Mouse (Mus musculus): ENCODE results near the gene Slc9a9. TPM values are rescaled to one million over a fixed set of nuclear protein-coding genes. Genes with fewer than 3 reads are reported as not detected.

Slc9a9 gene
- total and polyA plus RNA-seq, 3 experiments = 0.46 to 0.71 TPM; not detected in 1

DNA sequence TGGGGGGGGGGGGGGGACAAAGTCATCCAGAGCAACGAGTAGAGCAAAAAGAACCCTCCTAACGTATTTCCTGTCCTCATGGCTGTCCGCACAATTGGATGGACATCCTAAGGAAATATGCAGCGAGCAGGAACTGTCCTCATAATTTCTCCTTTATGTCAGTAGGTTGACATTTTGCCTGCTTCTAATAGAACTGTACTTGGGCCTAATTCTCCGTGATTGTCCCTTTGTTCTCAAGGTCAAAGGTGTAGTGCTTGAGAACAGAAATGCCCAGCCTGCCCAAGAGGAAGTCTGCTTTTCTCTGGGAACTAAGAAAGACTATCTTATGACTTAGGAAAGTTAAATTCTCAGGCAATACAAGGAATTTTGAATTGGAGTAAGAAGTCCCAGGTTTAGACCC, 514.7 kb downstream of the Slc9a9 start:
- Histone ChIP-seq H3K79me2 (ENCODE audit: control insufficient read depth, insufficient read depth, low read length, poor library complexity) (no peaks in the 10 kb centered on the region), H3K9me3 (replicated peaks; ENCODE audit: insufficient read depth, low read length) (no peaks in the 10 kb centered on the region), H3K4me1 (ENCODE audit: control insufficient read depth in 1 of 2, insufficient read depth in 2 of 2, low read length in 2 of 2) (no peaks in the 10 kb centered on the region), H3K36me3 (ENCODE audit: control insufficient read depth in 1 of 2, insufficient read depth in 2 of 2, low read length in 2 of 2) (no peaks in the 10 kb centered on the region), H3K27me3 (ENCODE audit: control insufficient read depth in 1 of 2, insufficient read depth in 2 of 2, low read length in 2 of 2) (no peaks in the 10 kb centered on the region), H3K4me3 (ENCODE audit: control insufficient read depth in 1 of 2, insufficient read depth in 1 of 2, low read depth in 2 of 2, low read length in 2 of 2) (no peak overlapping the region), H3K9ac (ENCODE audit: control insufficient read depth, low read depth, low read length, poor library complexity, severe bottlenecking) (no peak overlapping the region), H3K27ac (ENCODE audit: control insufficient read depth, low read depth, low read length) (no peak overlapping the region)
- TF ChIP-seq MEF2A (IDR thresholded peaks at IDR 0.05; ENCODE audit: extremely low read depth, insufficient replicate concordance, low read depth, low read length, poor library complexity, severe bottlenecking) (no peak), MYB (IDR thresholded peaks at IDR 0.05; ENCODE audit: low read depth, low read length) (no peak), GABPA (IDR thresholded peaks at IDR 0.05; ENCODE audit: low read depth, low read length) (no peak), ZMIZ1 (IDR thresholded peaks at IDR 0.05; ENCODE audit: low read depth, low read length) (no peak), MAX (IDR thresholded peaks at IDR 0.05; ENCODE audit: low read length) (no peak), NRF1 (IDR thresholded peaks at IDR 0.05; ENCODE audit: insufficient read depth, low read depth, low read length, poor library complexity, severe bottlenecking) (no peak), ZNF384 (IDR thresholded peaks at IDR 0.05; ENCODE audit: low read depth, low read length) (no peak), SMC3 (IDR thresholded peaks at IDR 0.05; ENCODE audit: low read depth, low read length) (no peak), CHD2 (IDR thresholded peaks at IDR 0.05; ENCODE audit: low read length) (no peak), POLR2AphosphoS2 (IDR thresholded peaks at IDR 0.05; ENCODE audit: low read length) (no peak), ZKSCAN1 (IDR thresholded peaks at IDR 0.05; ENCODE audit: low read depth, low read length) (no peak), POLR2AphosphoS5 (IDR thresholded peaks at IDR 0.05; ENCODE audit: borderline replicate concordance, low read depth, low read length) (no peak), POLR2A (IDR thresholded peaks at IDR 0.05; ENCODE audit: control insufficient read depth in 1 of 2, insufficient read depth in 1 of 2, low read depth in 1 of 2, low read length in 2 of 2, poor library complexity in 1 of 2) (no peak), GATA1 (IDR thresholded peaks at IDR 0.05; ENCODE audit: low read depth, low read length) (no peak)
- no peak for DNase-seq (ENCODE audit: low read depth, low spot score)

GRCm38 (mm10) chr9:95185840-95186239, 516.1 kb downstream of the Slc9a9 start:
- no peak overlapping the region for H3K27ac ChIP-seq (ENCODE audit: control insufficient read depth, low read depth, low read length)
- no peaks in the 10 kb centered on the region for H3K9me3 ChIP-seq (replicated peaks; ENCODE audit: insufficient read depth, low read length)
- DNase-seq (ENCODE audit: low read depth, low spot score) = no peak
- no peaks in the 10 kb centered on the region for H3K79me2 ChIP-seq (ENCODE audit: control insufficient read depth, insufficient read depth, low read length, poor library complexity)
- H3K9ac ChIP-seq (ENCODE audit: control insufficient read depth, low read depth, low read length, poor library complexity, severe bottlenecking) = no peak overlapping the region
- no peaks in the 10 kb centered on the region for H3K4me1 ChIP-seq (ENCODE audit: control insufficient read depth in 1 of 2, insufficient read depth in 2 of 2, low read length in 2 of 2)
- no peaks in the 10 kb centered on the region for H3K27me3 ChIP-seq (ENCODE audit: control insufficient read depth in 1 of 2, insufficient read depth in 2 of 2, low read length in 2 of 2)
- no peaks in the 10 kb centered on the region for H3K36me3 ChIP-seq (ENCODE audit: control insufficient read depth in 1 of 2, insufficient read depth in 2 of 2, low read length in 2 of 2)
- H3K4me3 ChIP-seq (ENCODE audit: control insufficient read depth in 1 of 2, insufficient read depth in 1 of 2, low read depth in 2 of 2, low read length in 2 of 2) = no peak overlapping the region
- no peak for TF ChIP-seq POLR2AphosphoS5 (IDR thresholded peaks at IDR 0.05; ENCODE audit: borderline replicate concordance, low read depth, low read length)
- TF ChIP-seq UBTF (IDR thresholded peaks at IDR 0.05; ENCODE audit: borderline replicate concordance, insufficient read depth, low read depth, low read length) = no peak
- TF ChIP-seq POLR2A (IDR thresholded peaks at IDR 0.05; ENCODE audit: control insufficient read depth in 1 of 2, insufficient read depth in 1 of 2, low read depth in 1 of 2, low read length in 2 of 2, poor library complexity in 1 of 2) = no peak
- no peak for TF ChIP-seq CTCF (IDR thresholded peaks at IDR 0.05 in 2 of 3, conservative IDR thresholded peaks at IDR 0.05 in 1 of 3; ENCODE audit: control insufficient read depth in 1 of 3, insufficient read depth in 1 of 3, low read depth in 2 of 3, low read length in 3 of 3, poor library complexity in 1 of 3, severe bottlenecking in 1 of 3)
- TF ChIP-seq SIN3A (IDR thresholded peaks at IDR 0.05; ENCODE audit: low read length) = no peak
- TF ChIP-seq MAFK (IDR thresholded peaks at IDR 0.05; ENCODE audit: borderline replicate concordance, low read depth, low read length) = no peak
- no peak for TF ChIP-seq TAL1 (IDR thresholded peaks at IDR 0.05; ENCODE audit: low read length)
- TF ChIP-seq MEF2A (IDR thresholded peaks at IDR 0.05; ENCODE audit: extremely low read depth, insufficient replicate concordance, low read depth, low read length, poor library complexity, severe bottlenecking) = no peak
- no peak for TF ChIP-seq E2F4 (IDR thresholded peaks at IDR 0.05; ENCODE audit: borderline replicate concordance, low read depth, low read length)
- no peak for TF ChIP-seq GABPA (IDR thresholded peaks at IDR 0.05; ENCODE audit: low read depth, low read length)
- TF ChIP-seq HCFC1 (IDR thresholded peaks at IDR 0.05; ENCODE audit: low read depth, low read length) = no peak
- TF ChIP-seq ETS1 (IDR thresholded peaks at IDR 0.05; ENCODE audit: low read depth, low read length) = no peak
- no peak for TF ChIP-seq MYC (IDR thresholded peaks at IDR 0.05; ENCODE audit: low read depth, low read length)
- TF ChIP-seq MAX (IDR thresholded peaks at IDR 0.05; ENCODE audit: low read length) = no peak
- no peak for TF ChIP-seq TBP (IDR thresholded peaks at IDR 0.05; ENCODE audit: low read depth, low read length)
- no peak for TF ChIP-seq ZNF384 (IDR thresholded peaks at IDR 0.05; ENCODE audit: low read depth, low read length)
- no peak for TF ChIP-seq TCF12 (IDR thresholded peaks at IDR 0.05; ENCODE audit: low read depth, low read length)
- no peak for TF ChIP-seq NELFE (IDR thresholded peaks at IDR 0.05; ENCODE audit: low read depth, low read length)

Measured in MEL (cell line).